Mouse (Mus musculus): ENCODE measurements around the gene Bmpr2.

Gene Bmpr2

GRCm38 (mm10) chr1:59797865-59798264 is 34.7 kb downstream of the Bmpr2 start:
- in situ Hi-C loops (cut with MboI), result no loop called here

- in situ Hi-C loops (cut with MboI), result no loop called here
Measured at GRCm38 (mm10) chr1:59804363-59804762, 41.2 kb downstream of the Bmpr2 start.

- in situ Hi-C loops (cut with MboI), result no loop called here
Measured at GRCm38 (mm10) chr1:59809921-59810320, 46.7 kb downstream of the Bmpr2 start.

- in situ Hi-C loops (cut with MboI), result no loop called here
Measured at GRCm38 (mm10) chr1:59812782-59813181, 49.6 kb downstream of the Bmpr2 start.

GRCm38 (mm10) chr1:59825421-59825820 is 62.2 kb downstream of the Bmpr2 start:
- in situ Hi-C loops (cut with MboI), result no loop called here

- in situ Hi-C loops (cut with MboI), result no loop called here
Measured at GRCm38 (mm10) chr1:59826583-59826982, 63.4 kb downstream of the Bmpr2 start.

- in situ Hi-C loops (cut with MboI), result no loop called here
Measured at GRCm38 (mm10) chr1:59829410-59829809, 66.2 kb downstream of the Bmpr2 start.

GRCm38 (mm10) chr1:59830194-59830593 is 67.0 kb downstream of the Bmpr2 start:
- in situ Hi-C loops (cut with MboI), result no loop called here

GRCm38 (mm10) chr1:59833723-59834122 is 70.5 kb downstream of the Bmpr2 start:
- in situ Hi-C loops (cut with MboI), result no loop called here

GRCm38 (mm10) chr1:59848327-59848726 is 85.1 kb downstream of the Bmpr2 start:
- in situ Hi-C loops (cut with MboI), result no loop called here

GRCm38 (mm10) chr1:59859046-59859445 is 95.8 kb downstream of the Bmpr2 start:
- in situ Hi-C loops (cut with MboI), result no loop called here

- in situ Hi-C loops (cut with MboI), result no loop called here
Measured at GRCm38 (mm10) chr1:59862144-59862543, 98.9 kb downstream of the Bmpr2 start.

- in situ Hi-C loops (cut with MboI), result no loop called here
Measured at GRCm38 (mm10) chr1:59868041-59868440, 104.8 kb downstream of the Bmpr2 start.

- in situ Hi-C loops (cut with MboI), result no loop called here
Measured at GRCm38 (mm10) chr1:59874023-59874422, 110.8 kb downstream of the Bmpr2 start.

- in situ Hi-C loops (cut with MboI), result no loop called here
Measured at GRCm38 (mm10) chr1:59878098-59878497, 114.9 kb downstream of the Bmpr2 start.

GRCm38 (mm10) chr1:59883349-59884134 is 120.3 kb downstream of the Bmpr2 start:
- in situ Hi-C loops (cut with MboI), result loop anchor here (5.0 kb wide), 1 partner anchor 84 kb away; no protein-coding TSS in a partner anchor

GRCm38 (mm10) chr1:59886899-59887298 is 123.7 kb downstream of the Bmpr2 start:
- in situ Hi-C loops (cut with MboI), result no loop called here

- in situ Hi-C loops (cut with MboI), result no loop called here
Measured at GRCm38 (mm10) chr1:59888018-59888417, 124.8 kb downstream of the Bmpr2 start.

- in situ Hi-C loops (cut with MboI), result no loop called here
Measured at GRCm38 (mm10) chr1:59891185-59891584, 128.0 kb downstream of the Bmpr2 start.

GRCm38 (mm10) chr1:59892777-59893176 is 129.6 kb downstream of the Bmpr2 start:
- in situ Hi-C loops (cut with MboI), result no loop called here

GRCm38 (mm10) chr1:59894025-59894424 is 130.8 kb downstream of the Bmpr2 start:
- in situ Hi-C loops (cut with MboI), result no loop called here

- in situ Hi-C loops (cut with MboI), result no loop called here
Measured at GRCm38 (mm10) chr1:59895456-59895855, 132.3 kb downstream of the Bmpr2 start.

GRCm38 (mm10) chr1:59897147-59897798 is 134.1 kb downstream of the Bmpr2 start:
- in situ Hi-C loops (cut with MboI), result no loop called here
